Mouse (Mus musculus): ENCODE results near the gene Fry. TPM values are rescaled to one million over a fixed set of nuclear protein-coding genes. Genes with fewer than 3 reads are reported as not detected.
A peak's percentile ranks its signal among the peaks of the same experiment; 100 is the strongest.

Fry gene
- polyA plus RNA-seq, 1 experiment from 2014 or later = 41.9 TPM

GRCm38 (mm10) chr5:150233154-150233886 lies 114.9 kb downstream of the Fry start:
- H3K4me2 ChIP-seq = 0 out of 2 replicates have a peak overlapping the region, but pooled peaks have one; percentile 6
- H3K9me3 ChIP-seq = 0 out of 2 replicates have a peak, but pooled peaks cover 4% of the 10 kb centered on the region
- no peak overlapping the region; the same call in 1 of the 2 replicates for H3K9ac ChIP-seq
- H3K27ac ChIP-seq (replicated peaks) = no peak overlapping the region
- no peaks in the 10 kb centered on the region for H3K27me3 ChIP-seq
- H3K4me1 ChIP-seq (replicated peaks) = peaks cover 2% of the 10 kb centered on the region; the same call in 1 of the 2 replicates
- ATAC-seq (ENCODE audit: low read depth) = peak; percentile 77
- H3K36me3 ChIP-seq = no peaks in the 10 kb centered on the region
- H3K4me3 ChIP-seq = no peak overlapping the region
- 58% methylated on average over 17 of the region's 17 CpGs for WGBS

- Histone ChIP-seq H3K36me3 (no peaks in the 10 kb centered on the region), H3K4me1 (replicated peaks) (peaks cover 2% of the 10 kb centered on the region; the same call in 1 of the 2 replicates), H3K9me3 (no peaks in the 10 kb centered on the region), H3K27ac (replicated peaks) (no peak overlapping the region), H3K4me3 (no peak overlapping the region), H3K27me3 (no peaks in the 10 kb centered on the region), H3K9ac (no peak overlapping the region), H3K4me2 (no peak overlapping the region)
- no peak for ATAC-seq (ENCODE audit: low read depth)
- WGBS = 94% methylated on average over 5 of the region's 5 CpGs
Observed at GRCm38 (mm10) chr5:150235931-150236330, 117.5 kb downstream of the Fry start.

GRCm38 (mm10) chr5:150236597-150236996 lies 118.2 kb downstream of the Fry start:
- H3K4me3 ChIP-seq = no peak overlapping the region
- H3K4me1 ChIP-seq (replicated peaks) = peaks cover 2% of the 10 kb centered on the region; the same call in 1 of the 2 replicates

GRCm38 (mm10) chr5:150241638-150242037 lies 123.2 kb downstream of the Fry start:
- Histone ChIP-seq H3K36me3 (no peaks in the 10 kb centered on the region), H3K4me2 (no peak overlapping the region), H3K27me3 (no peaks in the 10 kb centered on the region), H3K4me1 (replicated peaks) (no peaks in the 10 kb centered on the region), H3K9me3 (no peaks in the 10 kb centered on the region), H3K9ac (no peak overlapping the region), H3K27ac (replicated peaks) (no peak overlapping the region; the same call in 1 of the 2 replicates), H3K4me3 (no peak overlapping the region)
- 54% methylated on average over 9 of the region's 9 CpGs for WGBS
- no peak for ATAC-seq (ENCODE audit: low read depth)

More at GRCm38 (mm10) chr5:150236597-150236996, 118.2 kb downstream of the Fry start:
- H3K4me2 ChIP-seq = no peak overlapping the region
- ATAC-seq (ENCODE audit: low read depth) = no peak
- H3K27ac ChIP-seq (replicated peaks) = no peak overlapping the region
- H3K36me3 ChIP-seq = no peaks in the 10 kb centered on the region
- no peak overlapping the region for H3K9ac ChIP-seq
- no peaks in the 10 kb centered on the region for H3K9me3 ChIP-seq
- no peaks in the 10 kb centered on the region for H3K27me3 ChIP-seq

DNA sequence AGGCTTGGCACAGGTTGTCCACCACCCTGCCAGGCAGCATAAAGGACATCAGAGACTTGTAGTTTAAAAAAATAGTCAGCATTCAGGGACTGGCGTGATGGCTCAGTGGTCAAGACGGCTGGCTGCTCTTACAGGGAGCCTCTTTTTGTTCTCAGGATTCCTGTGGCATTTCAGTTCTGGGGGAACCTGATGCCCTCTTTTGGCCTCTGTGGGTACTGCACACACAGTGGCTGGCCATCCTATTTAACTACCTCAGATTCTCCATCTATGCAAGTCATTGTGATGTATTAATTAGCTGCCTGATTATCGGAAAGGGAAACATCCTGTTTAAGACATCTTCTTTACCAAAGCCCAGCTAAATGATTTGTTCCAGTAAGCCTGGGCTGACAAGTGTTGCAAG lies 128.3 kb downstream of the Fry start:
- Histone ChIP-seq H3K36me3 (no peaks in the 10 kb centered on the region), H3K9me3 (no peaks in the 10 kb centered on the region), H3K4me1 (replicated peaks) (no peaks in the 10 kb centered on the region), H3K27me3 (no peaks in the 10 kb centered on the region), H3K4me3 (no peak overlapping the region), H3K27ac (replicated peaks) (no peak overlapping the region), H3K9ac (no peak overlapping the region), H3K4me2 (no peak overlapping the region)
- WGBS = 76% methylated on average over 3 of the region's 3 CpGs
- ATAC-seq (ENCODE audit: low read depth) = no peak

- Histone ChIP-seq H3K36me3 (no peaks in the 10 kb centered on the region), H3K27me3 (no peaks in the 10 kb centered on the region), H3K9me3 (no peaks in the 10 kb centered on the region), H3K4me2 (0 out of 2 replicates have a peak overlapping the region, but pooled peaks have one; percentile 64), H3K4me3 (no peak overlapping the region), H3K9ac (no peak overlapping the region), H3K4me1 (replicated peaks) (peaks cover 40% of the 10 kb centered on the region), H3K27ac (replicated peaks) (no peak overlapping the region)
- no peak for ATAC-seq (ENCODE audit: low read depth)
- WGBS = 86% methylated on average over 7 of the region's 7 CpGs
Observed at GRCm38 (mm10) chr5:150257764-150258163, 139.3 kb downstream of the Fry start.

DNA sequence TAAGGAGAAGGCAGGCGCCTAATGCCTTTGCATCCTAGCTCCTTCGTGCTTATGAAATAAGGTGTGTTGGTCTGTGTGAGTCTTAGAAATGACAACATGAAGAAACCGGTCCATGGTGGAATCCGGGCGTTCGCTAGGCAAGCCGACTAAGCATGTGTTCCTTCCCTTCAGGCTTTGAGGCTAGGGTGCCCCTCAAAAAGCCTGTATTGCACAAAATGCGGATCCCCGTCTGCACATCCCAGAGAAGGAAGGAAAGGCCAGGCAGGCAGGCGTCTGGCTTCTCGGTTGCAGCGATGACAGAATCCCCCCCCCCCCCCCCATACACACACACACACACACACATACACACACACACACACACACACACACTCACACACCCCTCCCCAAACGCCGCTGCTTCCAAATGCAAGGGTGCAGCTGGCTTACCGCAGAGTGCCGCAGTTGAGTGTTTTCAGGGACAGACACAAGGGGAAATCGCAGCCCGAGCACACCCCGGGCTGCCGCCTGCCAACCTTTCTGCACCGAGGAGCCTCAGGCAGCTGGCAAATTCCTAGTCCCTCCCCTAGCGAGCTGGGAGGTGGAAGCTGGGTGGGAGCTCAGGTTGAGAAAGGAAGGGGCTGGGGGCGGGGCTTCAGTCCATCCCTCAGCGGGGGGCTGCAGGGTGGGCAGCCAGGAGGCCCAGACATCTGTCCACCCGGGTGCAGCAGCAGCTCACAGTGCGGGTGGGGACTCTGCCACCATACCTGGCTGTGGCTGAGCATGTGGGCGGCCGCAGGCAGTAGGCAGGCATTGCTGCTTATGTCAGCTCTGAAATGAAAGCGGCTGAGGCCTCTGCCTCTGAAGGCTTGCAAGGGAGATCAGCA lies 141.0 kb downstream of the Fry start:
- Histone ChIP-seq H3K27ac (replicated peaks) (peak overlapping the region; percentile 96), H3K4me3 (peak overlapping the region; percentile 46), H3K4me1 (replicated peaks) (peaks cover 56% of the 10 kb centered on the region), H3K27me3 (no peaks in the 10 kb centered on the region), H3K4me2 (peak overlapping the region; percentile 64), H3K9me3 (no peaks in the 10 kb centered on the region), H3K9ac (peak overlapping the region; percentile 79), H3K36me3 (no peaks in the 10 kb centered on the region)
- peak; percentile 91 for ATAC-seq (ENCODE audit: low read depth)
- WGBS = 2% methylated on average over 24 of the region's 29 CpGs

GRCm38 (mm10) chr5:150260054-150260386 lies 141.6 kb downstream of the Fry start:
- peak overlapping the region; percentile 79 for H3K9ac ChIP-seq
- H3K4me2 ChIP-seq = peak overlapping the region; percentile 64
- peak; percentile 54 for ATAC-seq (ENCODE audit: low read depth)
- H3K36me3 ChIP-seq = no peaks in the 10 kb centered on the region
- H3K4me1 ChIP-seq (replicated peaks) = peaks cover 62% of the 10 kb centered on the region
- no peaks in the 10 kb centered on the region for H3K27me3 ChIP-seq
- no peaks in the 10 kb centered on the region for H3K9me3 ChIP-seq
- WGBS = 31% methylated on average over 9 of the region's 9 CpGs
- peak overlapping the region; percentile 96 for H3K27ac ChIP-seq (replicated peaks)
- H3K4me3 ChIP-seq = peak overlapping the region; percentile 46

DNA sequence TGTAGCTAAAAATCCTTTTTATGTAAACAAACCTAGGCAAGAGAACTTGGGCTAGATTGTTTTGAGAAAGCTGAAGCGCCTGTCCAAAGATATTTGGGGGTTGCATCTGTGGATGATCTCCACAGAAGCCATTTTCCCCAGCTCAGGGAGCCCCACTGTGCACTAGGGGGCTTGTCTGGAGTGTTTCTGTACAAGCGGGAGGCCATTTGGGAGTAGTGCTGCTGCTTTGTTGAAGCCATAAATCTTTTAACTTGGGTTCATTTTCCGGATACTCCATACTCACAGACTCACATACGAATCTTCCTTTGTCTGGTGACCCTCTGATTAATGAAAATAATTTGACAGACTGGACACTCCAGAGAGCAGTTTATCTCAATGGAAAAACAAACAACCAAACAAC lies 142.9 kb downstream of the Fry start:
- no peak for ATAC-seq (ENCODE audit: low read depth)
- Histone ChIP-seq H3K27ac (replicated peaks) (peak overlapping the region; percentile 96; the same call in 1 of the 2 replicates), H3K4me3 (peak overlapping the region; percentile 46), H3K36me3 (no peaks in the 10 kb centered on the region), H3K4me2 (peak overlapping the region; percentile 64), H3K27me3 (no peaks in the 10 kb centered on the region), H3K9me3 (no peaks in the 10 kb centered on the region), H3K9ac (peak overlapping the region; percentile 79), H3K4me1 (replicated peaks) (peaks cover 70% of the 10 kb centered on the region)
- 12% methylated on average over 4 of the region's 4 CpGs for WGBS

- peak overlapping the region; percentile 79 for H3K9ac ChIP-seq
- H3K27me3 ChIP-seq = no peaks in the 10 kb centered on the region
- H3K9me3 ChIP-seq = no peaks in the 10 kb centered on the region
- H3K27ac ChIP-seq (replicated peaks) = peak overlapping the region; percentile 96; the same call in 1 of the 2 replicates
- peak overlapping the region; percentile 64 for H3K4me2 ChIP-seq
- no peak for ATAC-seq (ENCODE audit: low read depth)
- peaks cover 70% of the 10 kb centered on the region for H3K4me1 ChIP-seq (replicated peaks)
- peak overlapping the region; percentile 46 for H3K4me3 ChIP-seq
- 67% methylated on average over 16 of the region's 16 CpGs for WGBS
- no peaks in the 10 kb centered on the region for H3K36me3 ChIP-seq
Observed at GRCm38 (mm10) chr5:150262046-150262716, 143.7 kb downstream of the Fry start.

DNA sequence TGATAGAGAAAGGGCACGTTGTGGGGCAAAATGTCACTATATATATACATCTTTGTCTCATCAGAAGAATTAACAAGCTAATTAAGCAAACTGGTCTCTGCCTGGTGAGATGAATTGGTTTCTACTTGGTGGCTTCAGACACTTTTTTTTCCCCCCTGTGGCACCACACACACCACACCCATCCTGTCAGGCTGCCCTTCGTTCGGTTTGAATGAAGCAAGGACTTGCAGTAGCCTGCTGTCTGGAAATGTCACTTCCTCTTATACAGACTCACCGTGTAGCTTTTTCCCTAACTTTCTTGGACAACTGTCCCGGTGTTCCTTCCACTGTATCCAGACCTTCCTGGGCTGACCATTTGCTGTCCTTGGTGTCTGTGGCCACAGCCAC lies 144.3 kb downstream of the Fry start:
- no peaks in the 10 kb centered on the region for H3K27me3 ChIP-seq
- H3K4me1 ChIP-seq (replicated peaks) = peaks cover 70% of the 10 kb centered on the region
- peak overlapping the region; percentile 64 for H3K4me2 ChIP-seq
- H3K4me3 ChIP-seq = peak overlapping the region; percentile 46
- peak overlapping the region; percentile 79; the same call in 1 of the 2 replicates for H3K9ac ChIP-seq
- H3K9me3 ChIP-seq = no peaks in the 10 kb centered on the region
- 52% methylated on average over 5 of the region's 5 CpGs for WGBS
- no peaks in the 10 kb centered on the region for H3K36me3 ChIP-seq
- H3K27ac ChIP-seq (replicated peaks) = no peak overlapping the region
- no peak for ATAC-seq (ENCODE audit: low read depth)

DNA sequence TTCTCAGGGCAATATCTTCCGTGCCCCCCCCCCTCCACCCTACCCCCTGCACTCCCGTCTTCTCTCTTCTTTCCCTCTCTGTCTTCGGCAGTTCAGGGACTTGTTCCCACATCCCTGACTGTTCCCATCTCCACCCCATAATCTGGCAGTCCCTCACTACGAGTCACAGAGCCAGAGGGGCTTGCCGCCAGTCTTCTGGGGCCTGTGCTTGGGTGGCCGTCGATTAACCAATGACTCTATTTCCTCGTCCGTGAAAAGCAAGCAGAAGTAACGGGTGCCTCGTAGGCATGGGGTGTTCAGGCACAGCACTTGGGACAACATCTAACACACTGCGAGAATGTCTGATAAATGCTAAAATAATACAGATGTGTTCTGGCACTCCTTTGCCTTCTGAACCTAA lies 144.7 kb downstream of the Fry start:
- Histone ChIP-seq H3K4me3 (no peak overlapping the region), H3K4me2 (peak overlapping the region; percentile 64), H3K9me3 (no peaks in the 10 kb centered on the region), H3K9ac (no peak overlapping the region), H3K27me3 (no peaks in the 10 kb centered on the region), H3K27ac (replicated peaks) (no peak overlapping the region), H3K4me1 (replicated peaks) (peaks cover 68% of the 10 kb centered on the region), H3K36me3 (no peaks in the 10 kb centered on the region)
- ATAC-seq (ENCODE audit: low read depth) = no peak
- 75% methylated on average over 12 of the region's 12 CpGs for WGBS

Data from neural tube, embryonic 13.5 days (tissue).